Mouse (Mus musculus) brown adipose tissue, adult 24 weeks (tissue): ENCODE measurements around the gene Mfap3l. TPM values are rescaled to one million over a fixed set of nuclear protein-coding genes. Genes with fewer than 3 reads are reported as not detected.

Source experiments
- H3K27ac ChIP-seq: fragments of 200-500 bp; replicated peaks from 2 replicates; pipeline ENCODE4 v1.5.1; 2012; ENCODE audit warnings: low read depth, mild to moderate bottlenecking, low read length
- H3K4me1 ChIP-seq: fragments of 200-500 bp; 2 replicates; pipeline ENCODE4 v1.6.1; 2012; ENCODE audit warnings: low read length, mixed read lengths; ENCODE audit not compliant: control insufficient read depth, insufficient read depth, insufficient read length
- H3K4me3 ChIP-seq: fragments of 200-500 bp; 2 replicates; pipeline ENCODE4 v1.5.1; 2012; ENCODE audit warnings: low read depth, mild to moderate bottlenecking, low read length, moderate library complexity; ENCODE audit not compliant: insufficient read depth
- polyA plus RNA-seq: library from polyadenylated mRNA; stranded (reverse); fragments of >200 nt; gene quantifications from 2 replicates; pipeline ENCODE4 v1.2.4, GENCODE M21; 2012; ENCODE audit not compliant: missing spikeins, insufficient read depth, insufficient read length

Gene Mfap3l
- polyA plus RNA-seq, 1 experiment: 3.8 TPM

DNA sequence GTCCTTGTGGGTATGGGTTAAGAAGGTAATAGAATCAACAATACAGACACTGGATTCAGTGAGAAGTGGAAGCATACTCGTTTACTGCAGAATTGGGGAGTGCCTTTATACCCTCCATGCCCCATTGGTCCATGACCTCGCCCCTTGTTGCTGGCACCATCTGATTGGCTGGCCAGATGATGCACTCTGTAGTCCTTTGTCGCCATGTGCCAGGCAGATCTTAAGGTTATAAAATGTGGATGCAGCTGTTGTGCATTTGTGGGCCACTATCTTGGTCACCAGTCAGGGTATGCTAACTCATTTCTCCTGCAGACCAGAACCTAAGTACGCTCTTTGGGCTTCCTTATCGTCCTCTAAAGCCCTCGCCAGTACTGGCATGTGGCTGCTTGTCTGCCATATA, 46.0 kb downstream of the Mfap3l start:
- Histone ChIP-seq H3K27ac (no peak overlapping the region), H3K4me3 (no peak overlapping the region), H3K4me1 (no peaks in the 10 kb centered on the region)

DNA sequence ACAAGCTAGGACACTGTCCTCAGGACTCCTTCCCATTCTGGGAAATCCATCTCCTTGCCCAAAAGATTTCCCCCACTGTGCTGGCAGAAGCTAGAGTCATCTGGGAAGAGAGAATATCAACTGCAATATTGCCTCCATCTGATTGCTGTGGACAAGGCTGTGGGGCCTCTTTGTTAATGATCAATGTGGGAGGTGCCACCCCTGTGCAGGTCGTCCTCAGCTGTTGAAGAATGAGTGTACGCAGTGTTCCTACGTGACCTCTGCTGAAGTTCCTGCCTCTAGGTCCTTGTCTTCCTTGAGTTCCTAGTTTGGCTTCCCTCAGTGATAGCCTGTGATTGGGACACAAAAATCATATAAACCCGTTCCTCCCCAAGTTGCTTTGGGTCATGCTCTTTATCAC, 49.2 kb downstream of the Mfap3l start:
- H3K4me1 ChIP-seq: no peaks in the 10 kb centered on the region
- H3K4me3 ChIP-seq: no peak overlapping the region
- no peak overlapping the region for H3K27ac ChIP-seq

DNA sequence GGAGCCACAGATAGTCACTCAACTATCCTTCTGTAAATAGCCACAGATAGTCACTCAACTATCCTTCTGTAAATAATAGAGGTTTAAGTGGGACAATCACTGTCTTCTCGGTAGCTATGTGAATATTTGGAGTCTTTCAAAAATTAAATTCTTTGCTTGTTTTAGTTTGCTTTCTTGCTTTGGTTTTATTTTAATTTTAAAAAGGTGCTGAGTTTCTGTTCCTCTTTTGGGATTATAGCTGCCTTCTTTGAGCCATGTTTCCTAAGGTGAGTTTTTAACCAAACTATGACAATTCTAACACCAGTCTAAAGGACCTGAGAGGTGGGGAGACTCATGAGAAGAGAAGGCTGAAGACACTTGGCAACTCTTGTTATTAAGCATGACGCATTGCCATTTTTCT, 49.7 kb downstream of the Mfap3l start:
- Histone ChIP-seq H3K4me1 (no peaks in the 10 kb centered on the region), H3K4me3 (no peak overlapping the region), H3K27ac (no peak overlapping the region)

GRCm38 (mm10) chr8:60711516-60712086, 79.0 kb downstream of the Mfap3l start:
- H3K27ac ChIP-seq: no peak overlapping the region
- H3K4me3 ChIP-seq: no peak overlapping the region
- no peaks in the 10 kb centered on the region for H3K4me1 ChIP-seq

DNA sequence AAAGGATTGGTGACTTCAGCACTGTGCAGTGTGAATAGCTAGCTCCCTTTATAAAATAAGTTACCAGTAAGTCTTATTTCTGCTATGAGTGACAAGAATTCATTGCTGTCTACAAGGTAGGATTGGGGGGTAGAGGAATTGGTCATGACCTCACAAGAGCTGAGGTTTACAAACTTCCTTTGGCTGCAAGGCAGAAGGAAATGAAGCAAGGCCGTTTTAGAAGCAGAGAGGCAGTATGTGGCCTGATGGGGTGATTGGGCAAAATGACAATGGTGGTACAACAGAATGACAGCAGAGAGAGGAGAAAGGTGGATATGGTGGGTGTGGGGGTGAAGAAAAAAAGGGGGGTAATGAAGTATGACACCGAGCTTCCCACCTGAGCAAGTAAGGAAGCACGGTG, 82.1 kb downstream of the Mfap3l start:
- H3K4me3 ChIP-seq: no peak overlapping the region
- no peaks in the 10 kb centered on the region for H3K4me1 ChIP-seq

GRCm38 (mm10) chr8:60718692-60719091, 86.1 kb downstream of the Mfap3l start:
- no peak overlapping the region for H3K4me3 ChIP-seq
- no peak overlapping the region for H3K27ac ChIP-seq
- H3K4me1 ChIP-seq: no peaks in the 10 kb centered on the region

More for the DNA sequence above, 82.1 kb downstream of the Mfap3l start:
- no peak overlapping the region for H3K27ac ChIP-seq

Other genes with a start within 250 kb of the Mfap3l start
- gene Gm10283, start 129.6 kb upstream of the Mfap3l start, polyA plus RNA-seq: not detected in 2 replicates
- gene Aadat, start 126.9 kb upstream of the Mfap3l start, polyA plus RNA-seq: not detected in 2 replicates